Mouse (Mus musculus) MEL (cell line): ENCODE data around the gene Slc16a8. TPM values are rescaled to one million over a fixed set of nuclear protein-coding genes. Genes with fewer than 3 reads are reported as not detected.

Experiments used
- DNase-seq: peaks from one replicate; pipeline ENCODE4 v3.0.0; 2011; ENCODE audit warnings: low read depth, low spot score
- H3K27ac ChIP-seq: 2 replicates; pipeline ENCODE4 v1.5.1; 2012; ENCODE audit warnings: low read depth, mild to moderate bottlenecking, control low read depth, low read length, moderate library complexity; ENCODE audit not compliant: control insufficient read depth
- H3K27me3 ChIP-seq, 2 experiments: fragments of 150-350 bp in 1 of 2; sonication (generic) in 1 of 2; 2 replicates each; pipeline ENCODE4 v1.6.1; 2012; ENCODE audit warnings: low read length in 2 of 2, mild to moderate bottlenecking in 2 of 2, improper control_type of control experiment in 1 of 2, moderate library complexity in 1 of 2; ENCODE audit not compliant: insufficient read depth in 2 of 2, control insufficient read depth in 1 of 2
- H3K36me3 ChIP-seq, 2 experiments: 2 replicates each; pipeline ENCODE4 v1.6.1; 2012 to 2014; ENCODE audit warnings: low read length in 2 of 2, improper control_type of control experiment in 1 of 2, inconsistent platforms in 1 of 2, mild to moderate bottlenecking in 1 of 2; ENCODE audit not compliant: insufficient read depth in 2 of 2, control insufficient read depth in 1 of 2
- H3K4me1 ChIP-seq, 2 experiments: fragments of 150-350 bp in 1 of 2; sonication (generic) in 1 of 2; 2 replicates each; pipeline ENCODE4 v1.6.1; 2012; ENCODE audit warnings: low read length in 2 of 2, improper control_type of control experiment in 1 of 2, mild to moderate bottlenecking in 1 of 2; ENCODE audit not compliant: insufficient read depth in 2 of 2, control insufficient read depth in 1 of 2
- H3K4me3 ChIP-seq, 2 experiments: fragments of 150-350 bp in 1 of 2; sonication (generic) in 1 of 2; 2 replicates each; pipeline ENCODE4 v1.5.1; 2012; ENCODE audit warnings: low read depth in 2 of 2, low read length in 2 of 2, mild to moderate bottlenecking in 2 of 2, moderate library complexity in 2 of 2, control low read depth in 1 of 2, improper control_type of control experiment in 1 of 2; ENCODE audit not compliant: control insufficient read depth in 1 of 2, insufficient read depth in 1 of 2
- H3K79me2 ChIP-seq: 2 replicates; pipeline ENCODE4 v1.6.1; 2012; ENCODE audit warnings: mild to moderate bottlenecking, low read length, moderate library complexity; ENCODE audit not compliant: control insufficient read depth, poor library complexity, insufficient read depth
- H3K9ac ChIP-seq: 2 replicates; pipeline ENCODE4 v1.6.1; 2012; ENCODE audit warnings: low read depth, mild to moderate bottlenecking, control low read depth, low read length, moderate library complexity; ENCODE audit not compliant: control insufficient read depth, poor library complexity, severe bottlenecking
- H3K9me3 ChIP-seq: fragments of 150-350 bp; sonication (generic); replicated peaks from 2 replicates; pipeline ENCODE4 v1.6.1; 2012; ENCODE audit warnings: mild to moderate bottlenecking, low read length, improper control_type of control experiment, moderate library complexity; ENCODE audit not compliant: insufficient read depth
- CHD2 ChIP-seq: IDR thresholded peaks from 2 replicates; pipeline ENCODE4 v1.6.1; 2011; ENCODE audit warnings: low read length, improper control_type of control experiment
- CTCF ChIP-seq, 3 experiments: IDR thresholded peaks in 2 of 3; conservative IDR thresholded peaks in 1 of 3; 2 replicates each; pipeline ENCODE4 v1.5.1; 2011 to 2012; ENCODE audit warnings: low read length in 3 of 3, low read depth in 2 of 3, mild to moderate bottlenecking in 2 of 3, improper control_type of control experiment in 1 of 3, inconsistent platforms in 1 of 3, mixed read lengths in 1 of 3, moderate library complexity in 1 of 3; ENCODE audit not compliant: control insufficient read depth in 1 of 3, insufficient read depth in 1 of 3, poor library complexity in 1 of 3, severe bottlenecking in 1 of 3
- E2F4 ChIP-seq: IDR thresholded peaks from 2 replicates; pipeline ENCODE4 v1.6.1; 2011; ENCODE audit warnings: low read depth, low read length, improper control_type of control experiment, borderline replicate concordance
- ELF1 ChIP-seq: IDR thresholded peaks from 2 replicates; pipeline ENCODE4 v1.6.1; 2014; ENCODE audit warnings: low read depth, mild to moderate bottlenecking, inconsistent platforms, low read length, improper control_type of control experiment, moderate library complexity
- GABPA ChIP-seq: IDR thresholded peaks from 2 replicates; pipeline ENCODE4 v1.6.1; 2012; ENCODE audit warnings: low read depth, mild to moderate bottlenecking, inconsistent platforms, low read length, improper control_type of control experiment, moderate library complexity
- HCFC1 ChIP-seq: IDR thresholded peaks from 2 replicates; pipeline ENCODE4 v1.6.1; 2012; ENCODE audit warnings: low read depth, mild to moderate bottlenecking, inconsistent platforms, low read length, improper control_type of control experiment, moderate library complexity
- KAT2A ChIP-seq: conservative IDR thresholded peaks from 2 replicates; pipeline ENCODE4 v1.6.1; 2012; ENCODE audit warnings: low read depth, low read length, improper control_type of control experiment, inconsistent platforms
- MXI1 ChIP-seq: IDR thresholded peaks from 2 replicates; pipeline ENCODE4 v1.6.1; 2011; ENCODE audit warnings: mild to moderate bottlenecking, low read depth, low read length, improper control_type of control experiment
- MYB ChIP-seq: IDR thresholded peaks from 2 replicates; pipeline ENCODE4 v1.6.1; 2011; ENCODE audit warnings: mild to moderate bottlenecking, low read depth, low read length, improper control_type of control experiment
- POLR2A ChIP-seq, 2 experiments: IDR thresholded peaks; 2 replicates each; pipeline ENCODE4 v1.6.1; 2011 to 2012; ENCODE audit warnings: low read length in 2 of 2, mild to moderate bottlenecking in 2 of 2, control low read depth in 1 of 2, improper control_type of control experiment in 1 of 2, low read depth in 1 of 2, moderate library complexity in 1 of 2; ENCODE audit not compliant: control insufficient read depth in 1 of 2, insufficient read depth in 1 of 2, poor library complexity in 1 of 2
- RAD21 ChIP-seq: IDR thresholded peaks from 2 replicates; pipeline ENCODE4 v1.6.1; 2011; ENCODE audit warnings: mild to moderate bottlenecking, low read depth, low read length, improper control_type of control experiment
- RCOR1 ChIP-seq: IDR thresholded peaks from 2 replicates; pipeline ENCODE4 v1.6.1; 2012; ENCODE audit warnings: low read depth, mild to moderate bottlenecking, inconsistent platforms, low read length, improper control_type of control experiment
- SIN3A ChIP-seq: IDR thresholded peaks from 2 replicates; pipeline ENCODE4 v1.6.1; 2012; ENCODE audit warnings: low read length, improper control_type of control experiment, inconsistent platforms
- SMC3 ChIP-seq: IDR thresholded peaks from 2 replicates; pipeline ENCODE4 v1.6.1; 2011; ENCODE audit warnings: low read depth, low read length, improper control_type of control experiment
- TAL1 ChIP-seq: IDR thresholded peaks from 2 replicates; pipeline ENCODE4 v1.6.1; 2012; ENCODE audit warnings: mild to moderate bottlenecking, inconsistent platforms, low read length, moderate library complexity, mixed read lengths
- TCF12 ChIP-seq: IDR thresholded peaks from 2 replicates; pipeline ENCODE4 v1.6.1; 2014; ENCODE audit warnings: low read depth, mild to moderate bottlenecking, inconsistent platforms, low read length, improper control_type of control experiment, moderate library complexity
- USF1 ChIP-seq: IDR thresholded peaks from 2 replicates; pipeline ENCODE4 v1.6.1; 2014; ENCODE audit warnings: low read depth, mild to moderate bottlenecking, inconsistent platforms, low read length, improper control_type of control experiment, moderate library complexity
- USF2 ChIP-seq, 2 experiments: IDR thresholded peaks; 2 replicates each; pipeline ENCODE4 v1.6.1; 2011 to 2012; ENCODE audit warnings: improper control_type of control experiment in 2 of 2, low read length in 2 of 2, borderline replicate concordance in 1 of 2, inconsistent platforms in 1 of 2, low read depth in 1 of 2, mild to moderate bottlenecking in 1 of 2; ENCODE audit not compliant: insufficient read depth in 1 of 2
- ZNF384 ChIP-seq: IDR thresholded peaks from 2 replicates; pipeline ENCODE4 v1.6.1; 2012; ENCODE audit warnings: low read depth, mild to moderate bottlenecking, inconsistent platforms, low read length, improper control_type of control experiment
- polyA plus RNA-seq, 2 experiments: library from polyadenylated mRNA; stranded (reverse) in 1 of 2; unstranded in 1 of 2; fragments of >175 nt in 1 of 2; fragments of >200 nt in 1 of 2; gene quantifications; 2 replicates each; pipeline versions ENCODE4 v1.2.1 to v1.2.4; 2012; ENCODE audit warnings: low replicate concordance in 2 of 2, low read depth in 1 of 2; ENCODE audit not compliant: insufficient read length in 2 of 2, insufficient read depth in 1 of 2, missing spikeins in 1 of 2
- total RNA-seq: library from RNA; depleted of rRNA; stranded (reverse); fragments of 300-350 nt; gene quantifications from 2 replicates; pipeline ENCODE4 v1.2.3, GENCODE M21; 2012

Slc16a8 gene
- total and polyA plus RNA-seq, 3 experiments, result 0.15 to 0.47 TPM; not detected in 1

- H3K9me3 ChIP-seq, result no peaks in the 10 kb centered on the region
- no peak for DNase-seq
- no peak overlapping the region for H3K9ac ChIP-seq
- no peaks in the 10 kb centered on the region for H3K36me3 ChIP-seq
- no peaks in the 10 kb centered on the region for H3K79me2 ChIP-seq
- TF ChIP-seq E2F4, result no peak
- TF ChIP-seq POLR2A (IDR thresholded peaks at IDR 0.05; ENCODE audit: control insufficient read depth in 1 of 2, insufficient read depth in 1 of 2, low read depth in 1 of 2, low read length in 2 of 2, poor library complexity in 1 of 2), result no peak
- TF ChIP-seq TAL1, result no peak
- TF ChIP-seq ELF1, result no peak
- TF ChIP-seq MYB, result no peak
- TF ChIP-seq SIN3A, result no peak
- no peak for TF ChIP-seq RCOR1
- no peak for TF ChIP-seq TCF12
- no peak for TF ChIP-seq HCFC1
- no peak overlapping the region for H3K27ac ChIP-seq
- H3K4me1 ChIP-seq, result no peaks in the 10 kb centered on the region
- no peaks in the 10 kb centered on the region for H3K27me3 ChIP-seq
- no peak overlapping the region for H3K4me3 ChIP-seq
Observed at GRCm38 (mm10) chr15:79292779-79293178, 38.2 kb upstream of the Slc16a8 start.

GRCm38 (mm10) chr15:79290340-79290739, 35.8 kb upstream of the Slc16a8 start:
- Histone ChIP-seq H3K27ac (no peak overlapping the region), H3K79me2 (no peaks in the 10 kb centered on the region), H3K36me3 (no peaks in the 10 kb centered on the region), H3K27me3 (no peaks in the 10 kb centered on the region), H3K9me3 (no peaks in the 10 kb centered on the region), H3K4me3 (no peak overlapping the region), H3K4me1 (no peaks in the 10 kb centered on the region), H3K9ac (no peak overlapping the region)
- TF ChIP-seq ZNF384, result no peak
- no peak for TF ChIP-seq GABPA
- no peak for TF ChIP-seq E2F4
- TF ChIP-seq USF2 (IDR thresholded peaks at IDR 0.05; ENCODE audit: borderline replicate concordance in 1 of 2, insufficient read depth in 1 of 2, low read depth in 1 of 2, low read length in 2 of 2), result no peak
- no peak for TF ChIP-seq MYB
- TF ChIP-seq MXI1, result no peak
- no peak for TF ChIP-seq USF1
- no peak for TF ChIP-seq ELF1
- no peak for TF ChIP-seq HCFC1
- peak in 2 of 3 experiments; percentile 17 to 21; a peak in 2 of 6 replicates for TF ChIP-seq CTCF (IDR thresholded peaks at IDR 0.05 in 2 of 3, conservative IDR thresholded peaks at IDR 0.05 in 1 of 3; ENCODE audit: control insufficient read depth in 1 of 3, insufficient read depth in 1 of 3, low read depth in 2 of 3, low read length in 3 of 3, poor library complexity in 1 of 3, severe bottlenecking in 1 of 3)
- TF ChIP-seq RCOR1, result no peak
- no peak for TF ChIP-seq CHD2
- peak; percentile 23; the same call in 1 of the 2 replicates for TF ChIP-seq SMC3
- no peak for TF ChIP-seq KAT2A
- TF ChIP-seq RAD21, result no peak
- DNase-seq, result no peak
